Mouse (Mus musculus): ENCODE results near the gene Wdr64. TPM values are rescaled to one million over a fixed set of nuclear protein-coding genes. Genes with fewer than 3 reads are reported as not detected.

The Wdr64 gene
- polyA plus RNA-seq, 1 experiment: not detected

GRCm38 (mm10) chr1:175725771-175726170 lies 27.4 kb downstream of the Wdr64 start:
- Histone ChIP-seq H3K4me3 (replicated peaks; ENCODE audit: insufficient read depth, low read depth, low read length) (no peak overlapping the region), H3K27ac (ENCODE audit: insufficient read depth, low read length) (no peak overlapping the region), H3K27me3 (ENCODE audit: control insufficient read depth, insufficient read depth, low read length) (no peaks in the 10 kb centered on the region), H3K4me1 (ENCODE audit: control insufficient read depth, insufficient read depth, low read length) (no peaks in the 10 kb centered on the region)
- 55% methylated on average over 7 of the region's 7 CpGs for WGBS
- TF ChIP-seq CTCF (IDR thresholded peaks at IDR 0.05; ENCODE audit: borderline replicate concordance, insufficient read depth, low read depth, low read length): no peak
- TF ChIP-seq POLR2A (IDR thresholded peaks at IDR 0.05; ENCODE audit: borderline replicate concordance, insufficient read depth, low read length): no peak
- DNase-seq: no peak

- Histone ChIP-seq H3K4me1 (ENCODE audit: control insufficient read depth, insufficient read depth, low read length) (no peaks in the 10 kb centered on the region), H3K4me3 (replicated peaks; ENCODE audit: insufficient read depth, low read depth, low read length) (no peak overlapping the region), H3K27me3 (ENCODE audit: control insufficient read depth, insufficient read depth, low read length) (no peaks in the 10 kb centered on the region), H3K27ac (ENCODE audit: insufficient read depth, low read length) (no peak overlapping the region)
- WGBS: 69% methylated on average over 10 of the region's 10 CpGs
- DNase-seq: no peak
- TF ChIP-seq POLR2A (IDR thresholded peaks at IDR 0.05; ENCODE audit: borderline replicate concordance, insufficient read depth, low read length) (no peak), CTCF (IDR thresholded peaks at IDR 0.05; ENCODE audit: borderline replicate concordance, insufficient read depth, low read depth, low read length) (no peak)
Observed at GRCm38 (mm10) chr1:175754576-175755364, 56.4 kb downstream of the Wdr64 start.

GRCm38 (mm10) chr1:175794668-175795067 lies 96.3 kb downstream of the Wdr64 start:
- TF ChIP-seq POLR2A (IDR thresholded peaks at IDR 0.05; ENCODE audit: borderline replicate concordance, insufficient read depth, low read length) (no peak), CTCF (IDR thresholded peaks at IDR 0.05; ENCODE audit: borderline replicate concordance, insufficient read depth, low read depth, low read length) (no peak)
- H3K27me3 ChIP-seq (ENCODE audit: control insufficient read depth, insufficient read depth, low read length): no peaks in the 10 kb centered on the region
- WGBS: 89% methylated on average over 2 of the region's 2 CpGs

GRCm38 (mm10) chr1:175808356-175808755 lies 110.0 kb downstream of the Wdr64 start:
- Histone ChIP-seq H3K4me1 (ENCODE audit: control insufficient read depth, insufficient read depth, low read length) (no peaks in the 10 kb centered on the region), H3K4me3 (replicated peaks; ENCODE audit: insufficient read depth, low read depth, low read length) (no peak overlapping the region), H3K27me3 (ENCODE audit: control insufficient read depth, insufficient read depth, low read length) (no peaks in the 10 kb centered on the region), H3K27ac (ENCODE audit: insufficient read depth, low read length) (no peak overlapping the region)
- DNase-seq: peak; percentile 7 to 26
- TF ChIP-seq CTCF (IDR thresholded peaks at IDR 0.05; ENCODE audit: borderline replicate concordance, insufficient read depth, low read depth, low read length) (no peak), POLR2A (IDR thresholded peaks at IDR 0.05; ENCODE audit: borderline replicate concordance, insufficient read depth, low read length) (no peak)
- 23% methylated on average over 5 of the region's 5 CpGs for WGBS

More at GRCm38 (mm10) chr1:175794668-175795067, 96.3 kb downstream of the Wdr64 start:
- no peaks in the 10 kb centered on the region for H3K4me1 ChIP-seq (ENCODE audit: control insufficient read depth, insufficient read depth, low read length)
- no peak overlapping the region for H3K27ac ChIP-seq (ENCODE audit: insufficient read depth, low read length)
- H3K4me3 ChIP-seq (replicated peaks; ENCODE audit: insufficient read depth, low read depth, low read length): no peak overlapping the region
- DNase-seq: no peak

- 3% methylated on average over 1 of the region's 1 CpGs for WGBS
- H3K4me3 ChIP-seq (replicated peaks; ENCODE audit: insufficient read depth, low read depth, low read length): no peak overlapping the region
- DNase-seq: no peak
- no peaks in the 10 kb centered on the region for H3K4me1 ChIP-seq (ENCODE audit: control insufficient read depth, insufficient read depth, low read length)
- H3K27me3 ChIP-seq (ENCODE audit: control insufficient read depth, insufficient read depth, low read length): no peaks in the 10 kb centered on the region
- no peak overlapping the region for H3K27ac ChIP-seq (ENCODE audit: insufficient read depth, low read length)
- TF ChIP-seq POLR2A (IDR thresholded peaks at IDR 0.05; ENCODE audit: borderline replicate concordance, insufficient read depth, low read length): no peak
- no peak for TF ChIP-seq CTCF (IDR thresholded peaks at IDR 0.05; ENCODE audit: borderline replicate concordance, insufficient read depth, low read depth, low read length)
Observed at GRCm38 (mm10) chr1:175811625-175812024, 113.2 kb downstream of the Wdr64 start.

- no peak for DNase-seq
- WGBS: 56% methylated on average over 9 of the region's 9 CpGs
- TF ChIP-seq POLR2A (IDR thresholded peaks at IDR 0.05; ENCODE audit: borderline replicate concordance, insufficient read depth, low read length): no peak
- TF ChIP-seq CTCF (IDR thresholded peaks at IDR 0.05; ENCODE audit: borderline replicate concordance, insufficient read depth, low read depth, low read length): no peak
- no peaks in the 10 kb centered on the region for H3K4me1 ChIP-seq (ENCODE audit: control insufficient read depth, insufficient read depth, low read length)
- no peaks in the 10 kb centered on the region for H3K27me3 ChIP-seq (ENCODE audit: control insufficient read depth, insufficient read depth, low read length)
- H3K27ac ChIP-seq (ENCODE audit: insufficient read depth, low read length): no peak overlapping the region
- no peak overlapping the region for H3K4me3 ChIP-seq (replicated peaks; ENCODE audit: insufficient read depth, low read depth, low read length)
Observed at GRCm38 (mm10) chr1:175823815-175824438, 125.5 kb downstream of the Wdr64 start.

- no peak overlapping the region for H3K4me3 ChIP-seq (replicated peaks; ENCODE audit: insufficient read depth, low read depth, low read length)
- no peaks in the 10 kb centered on the region for H3K27me3 ChIP-seq (ENCODE audit: control insufficient read depth, insufficient read depth, low read length)
- no peak overlapping the region for H3K27ac ChIP-seq (ENCODE audit: insufficient read depth, low read length)
- TF ChIP-seq POLR2A (IDR thresholded peaks at IDR 0.05; ENCODE audit: borderline replicate concordance, insufficient read depth, low read length) (no peak), CTCF (IDR thresholded peaks at IDR 0.05; ENCODE audit: borderline replicate concordance, insufficient read depth, low read depth, low read length) (no peak)
- 89% methylated on average over 7 of the region's 7 CpGs for WGBS
- no peak for DNase-seq
- H3K4me1 ChIP-seq (ENCODE audit: control insufficient read depth, insufficient read depth, low read length): no peaks in the 10 kb centered on the region
Observed at GRCm38 (mm10) chr1:175828539-175828938, 130.1 kb downstream of the Wdr64 start.

GRCm38 (mm10) chr1:175829220-175829619 lies 130.8 kb downstream of the Wdr64 start:
- 91% methylated on average over 2 of the region's 2 CpGs for WGBS
- H3K27ac ChIP-seq (ENCODE audit: insufficient read depth, low read length): no peak overlapping the region
- no peak for DNase-seq
- no peak for TF ChIP-seq CTCF (IDR thresholded peaks at IDR 0.05; ENCODE audit: borderline replicate concordance, insufficient read depth, low read depth, low read length)
- no peak for TF ChIP-seq POLR2A (IDR thresholded peaks at IDR 0.05; ENCODE audit: borderline replicate concordance, insufficient read depth, low read length)
- no peaks in the 10 kb centered on the region for H3K27me3 ChIP-seq (ENCODE audit: control insufficient read depth, insufficient read depth, low read length)
- no peaks in the 10 kb centered on the region for H3K4me1 ChIP-seq (ENCODE audit: control insufficient read depth, insufficient read depth, low read length)
- H3K4me3 ChIP-seq (replicated peaks; ENCODE audit: insufficient read depth, low read depth, low read length): no peak overlapping the region
